Mouse (Mus musculus) Patski (cell line): ENCODE measurements at regions not wholly inside any gene's neighbourhood (a gene's known extent, or its start where the extent isn't known, plus 50 kb on each side); places are given as distances from the start of the nearest gene placed in this dataset.

Source experiments
- ATAC-seq: fragments of 100-300 bp; one replicate; pipeline ENCODE4 v1.8.0; 2021
- CTCF ChIA-PET: fragments of 350-600 bp; sonication (Branson Sonifier 250); formaldehyde crosslinking; loops from one replicate; lab custom pipeline; 2022; ENCODE audit warnings: inconsistent platforms; lab: Charles Lee
- POLR2A ChIA-PET: fragments of 350-600 bp; sonication (Branson Sonifier 250); formaldehyde crosslinking; loops from one replicate; lab custom pipeline; 2022; ENCODE audit warnings: antibody characterized with exemption, inconsistent platforms; lab: Charles Lee
- DNase-seq: peaks from one replicate; pipeline ENCODE4 v3.0.0-alpha.2; 2011; ENCODE audit warnings: low read depth, low spot score
- H3K27me3 ChIP-seq: fragments of 371-371 bp; one replicate; pipeline ENCODE4 v1.5.1; 2021
- CTCF ChIP-seq: fragments of 100-300 bp; IDR thresholded peaks from one replicate; pipeline ENCODE4 v1.5.1; 2021
- in situ Hi-C: fragments of 300-500 bp; cut with MboI; formaldehyde crosslinking; loops from 3 replicates; pipeline ENCODE4 v1.11.1; 2018; ENCODE audit warnings: low pct_unique_long_range_greater_than_20kb, mixed read lengths

- ATAC-seq = no peak
These were observed 71.4 kb upstream of the Gypa start for GRCm38 (mm10) chr8:80422190-80422589.

GRCm38 (mm10) chr8:80416121-80416520 is 77.5 kb upstream of the Gypa start:
- ChIA-PET CTCF (interaction anchor here (1.7 to 1.9 kb wide), 2 partner anchors 10 to 12 kb away, joined by 3 to 6 read pairs; no protein-coding TSS in a partner anchor), POLR2A (no interaction called here)
- no peak for TF ChIP-seq CTCF
- ATAC-seq = no peak
- peaks cover 6% of the 10 kb centered on the region for H3K27me3 ChIP-seq
- in situ Hi-C loops = no loop called here
- no peak for DNase-seq

More at GRCm38 (mm10) chr8:80422190-80422589, 71.4 kb upstream of the Gypa start:
- in situ Hi-C loops = no loop called here
- POLR2A ChIA-PET = no interaction called here
- CTCF ChIA-PET = no interaction called here
- no peak for TF ChIP-seq CTCF
- no peak for DNase-seq
- peaks cover 17% of the 10 kb centered on the region for H3K27me3 ChIP-seq

GRCm38 (mm10) chr8:80399594-80400207 is 93.9 kb upstream of the Gypa start:
- no peak for DNase-seq
- TF ChIP-seq CTCF = no peak
- no peak for ATAC-seq
- POLR2A ChIA-PET = no interaction called here
- CTCF ChIA-PET = no interaction called here
- H3K27me3 ChIP-seq = peaks cover 6% of the 10 kb centered on the region
- in situ Hi-C loops = no loop called here

GRCm38 (mm10) chr8:80395010-80395409 is 98.6 kb upstream of the Gypa start:
- in situ Hi-C loops = no loop called here
- ChIA-PET POLR2A (no interaction called here), CTCF (no interaction called here)
- DNase-seq = no peak
- no peak for ATAC-seq
- no peak for TF ChIP-seq CTCF
- H3K27me3 ChIP-seq = peaks cover 19% of the 10 kb centered on the region

- in situ Hi-C loops = no loop called here
- CTCF ChIA-PET = no interaction called here
- TF ChIP-seq CTCF = no peak
- POLR2A ChIA-PET = no interaction called here
- no peak for DNase-seq
- ATAC-seq = no peak
- H3K27me3 ChIP-seq = peaks cover 19% of the 10 kb centered on the region
These were observed 100.5 kb upstream of the Gypa start for GRCm38 (mm10) chr8:80393111-80393510.

- CTCF ChIA-PET = no interaction called here
- H3K27me3 ChIP-seq = no peaks in the 10 kb centered on the region
- in situ Hi-C loops = no loop called here
- TF ChIP-seq CTCF = no peak
- no peak for DNase-seq
- POLR2A ChIA-PET = no interaction called here
- no peak for ATAC-seq
These were observed 124.4 kb upstream of the Gypa start for GRCm38 (mm10) chr8:80369221-80369620.

- in situ Hi-C loops = no loop called here
- ChIA-PET CTCF (no interaction called here), POLR2A (interaction anchor here (0.7 kb wide), 1 partner anchor 155 kb away, joined by 3 read pairs; no protein-coding TSS in a partner anchor)
- TF ChIP-seq CTCF = no peak
- DNase-seq (no peak), ATAC-seq (no peak)
- H3K27me3 ChIP-seq = peaks cover 4% of the 10 kb centered on the region
These were observed 129.5 kb upstream of the Gypa start for GRCm38 (mm10) chr8:80364059-80364458.

GRCm38 (mm10) chr8:80343299-80343698 is 150.3 kb upstream of the Gypa start:
- H3K27me3 ChIP-seq = peaks cover 26% of the 10 kb centered on the region
- POLR2A ChIA-PET = no interaction called here
- in situ Hi-C loops = no loop called here
- CTCF ChIA-PET = interaction anchor here (0.7 to 1.2 kb wide), 2 partner anchors 9 to 50 kb away, joined by 3 read pairs; no protein-coding TSS in a partner anchor
- DNase-seq (no peak), ATAC-seq (no peak)
- no peak for TF ChIP-seq CTCF

GRCm38 (mm10) chr8:80337872-80338271 is 155.7 kb upstream of the Gypa start:
- no peak for TF ChIP-seq CTCF
- DNase-seq (no peak), ATAC-seq (no peak)
- H3K27me3 ChIP-seq = peaks cover 8% of the 10 kb centered on the region
- ChIA-PET POLR2A (no interaction called here), CTCF (no interaction called here)
- in situ Hi-C loops = no loop called here

GRCm38 (mm10) chr8:80328676-80329075 is 164.9 kb upstream of the Gypa start:
- ChIA-PET POLR2A (interaction anchor here (0.6 kb wide), 1 partner anchor 8 kb away, joined by 6 read pairs; no protein-coding TSS in a partner anchor), CTCF (no interaction called here)
- DNase-seq (no peak), ATAC-seq (no peak)
- in situ Hi-C loops = no loop called here
- peaks cover 27% of the 10 kb centered on the region for H3K27me3 ChIP-seq
- TF ChIP-seq CTCF = no peak

GRCm38 (mm10) chr8:80325859-80326258 is 167.7 kb upstream of the Gypa start:
- peaks cover 38% of the 10 kb centered on the region for H3K27me3 ChIP-seq
- ChIA-PET CTCF (no interaction called here), POLR2A (no interaction called here)
- in situ Hi-C loops = no loop called here
- no peak for DNase-seq
- no peak for ATAC-seq
- TF ChIP-seq CTCF = no peak
